In the genomic region with DNA sequence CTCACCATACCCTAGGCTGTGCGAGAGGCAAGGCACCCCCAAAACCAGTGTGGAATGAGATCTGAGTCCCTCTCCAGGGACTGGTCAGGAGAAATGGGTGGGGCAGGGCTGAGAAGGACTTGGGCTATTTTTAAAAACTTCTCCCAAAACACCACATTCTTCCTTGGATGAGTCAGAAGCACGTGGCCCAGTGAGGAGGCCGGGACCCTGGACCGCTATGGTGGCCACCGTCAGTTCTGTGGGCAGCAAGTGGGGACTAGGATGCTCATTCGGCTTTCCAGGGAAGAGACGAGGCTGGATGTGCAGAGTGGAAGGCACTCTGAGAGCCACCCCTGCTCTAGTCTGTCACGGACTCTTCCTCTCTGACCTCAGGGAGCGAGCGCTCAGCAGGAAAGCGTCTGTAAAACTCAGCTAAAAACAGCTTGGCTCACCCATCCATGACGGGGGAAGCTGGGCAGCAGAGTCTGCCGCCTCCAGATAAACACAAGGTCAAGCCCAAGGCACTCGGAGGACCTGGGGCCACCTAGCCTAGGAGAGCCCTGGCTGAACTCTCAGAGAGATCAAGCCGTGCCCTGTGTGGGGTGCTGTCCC, we compare ENCODE assay signal across 7 mouse cellular contexts. TPM values are rescaled to one million over a fixed set of nuclear protein-coding genes. Genes with fewer than 3 reads are reported as not detected.
DNase-seq lines count a peak whose midpoint lies in the region; ATAC-seq and TF ChIP-seq lines count a peak whose summit lies in the region.

No protein-coding gene starts in this region.

- no peak overlapping the region for H3K4me3 ChIP-seq in embryonic facial prominence, embryonic 13.5 days
- no peak overlapping the region for H3K4me3 ChIP-seq in limb, embryonic 15.5 days
- H3K4me3 ChIP-seq in stomach, postnatal 0 days (ENCODE audit: low read depth, low read length): no peak overlapping the region

- H3K4me1 ChIP-seq in embryonic facial prominence, embryonic 13.5 days: peaks cover 31% of the 10 kb centered on the region
- H3K4me1 ChIP-seq in limb, embryonic 15.5 days: peaks cover 40% of the 10 kb centered on the region
- peaks cover 2% of the 10 kb centered on the region; the same call in 1 of the 2 replicates for H3K4me1 ChIP-seq in stomach, postnatal 0 days (replicated peaks; ENCODE audit: control insufficient read depth, insufficient read depth)

- no peaks in the 10 kb centered on the region for H3K27me3 ChIP-seq in embryonic facial prominence, embryonic 13.5 days
- H3K27me3 ChIP-seq in limb, embryonic 15.5 days: no peaks in the 10 kb centered on the region
- no peaks in the 10 kb centered on the region for H3K27me3 ChIP-seq in stomach, postnatal 0 days (ENCODE audit: control insufficient read depth, insufficient read depth, low read length)

- peak; percentile 48 for DNase-seq in right cerebral cortex, adult 18-20 months
- no peak for DNase-seq in right cerebral cortex, postnatal 14 days
- peak; percentile 71 to 73 for DNase-seq in heart, postnatal 10 days
- DNase-seq in stomach, postnatal 0 days (ENCODE audit: low spot score): peak; percentile 34
- DNase-seq in cerebellum, adult 8-10 months: no peak

- peak overlapping the region; percentile 52 for H3K27ac ChIP-seq in embryonic facial prominence, embryonic 13.5 days
- peak overlapping the region; percentile 69 for H3K27ac ChIP-seq in limb, embryonic 15.5 days
- H3K27ac ChIP-seq in stomach, postnatal 0 days (replicated peaks): peak overlapping the region; percentile 86

- peaks cover 6% of the 10 kb centered on the region; the same call in 1 of the 2 replicates for H3K36me3 ChIP-seq in embryonic facial prominence, embryonic 13.5 days
- no peaks in the 10 kb centered on the region; the same call in 1 of the 2 replicates for H3K36me3 ChIP-seq in limb, embryonic 15.5 days
- no peaks in the 10 kb centered on the region for H3K36me3 ChIP-seq in stomach, postnatal 0 days (ENCODE audit: control insufficient read depth, insufficient read depth, low read length)

- H3K9me3 ChIP-seq in embryonic facial prominence, embryonic 13.5 days: no peaks in the 10 kb centered on the region
- no peaks in the 10 kb centered on the region for H3K9me3 ChIP-seq in limb, embryonic 15.5 days
- no peaks in the 10 kb centered on the region for H3K9me3 ChIP-seq in stomach, postnatal 0 days (ENCODE audit: control insufficient read depth, low read length)

- 39% methylated on average over 15 of the region's 15 CpGs for WGBS in embryonic facial prominence, embryonic 13.5 days
- 42% methylated on average over 15 of the region's 15 CpGs for WGBS in limb, embryonic 15.5 days
- WGBS in stomach, postnatal 0 days: 41% methylated on average over 15 of the region's 15 CpGs

- TF ChIP-seq CTCF in stomach, postnatal 0 days (IDR thresholded peaks at IDR 0.05; ENCODE audit: low read depth): no peak

- TF ChIP-seq EP300 in stomach, postnatal 0 days (optimal IDR thresholded peaks at IDR 0.05): no peak

- no peak for ATAC-seq in embryonic facial prominence, embryonic 13.5 days (ENCODE audit: insufficient number of reproducible peaks, insufficient read depth, low FRiP score, low TSS enrichment, low read depth)
- peak; percentile 11; the same call in 1 of the 2 replicates for ATAC-seq in limb, embryonic 15.5 days (ENCODE audit: insufficient number of reproducible peaks, low FRiP score, low TSS enrichment, low read depth)
- peak; percentile 74 for ATAC-seq in stomach, postnatal 0 days (ENCODE audit: low FRiP score, low TSS enrichment)

- H3K9ac ChIP-seq in embryonic facial prominence, embryonic 13.5 days: no peak overlapping the region
- no peak overlapping the region for H3K9ac ChIP-seq in limb, embryonic 15.5 days
- H3K9ac ChIP-seq in stomach, postnatal 0 days (ENCODE audit: low read length): 0 out of 2 replicates have a peak overlapping the region, but pooled peaks have one; percentile 38

- intact Hi-C loops in heart, postnatal 10 days (cut with DNase I): no loop called here

- H3K4me2 ChIP-seq in embryonic facial prominence, embryonic 13.5 days: no peak overlapping the region
- H3K4me2 ChIP-seq in limb, embryonic 15.5 days: no peak overlapping the region
- H3K4me2 ChIP-seq in stomach, postnatal 0 days (replicated peaks; ENCODE audit: low read depth): no peak overlapping the region

RNA-seq across cellular contexts. Expression of gene Arhgef10l, which starts 35.1 kb away (rescaled TPM):
- polyA plus RNA-seq in embryonic facial prominence, embryonic 13.5 days (2015; fragmentation: Nextera tagmentation; extraction: Ambion mirVana): 11.5 and 11.6 TPM in 2 replicates
- total RNA-seq in heart, postnatal 10 days (2021): 10 to 100 TPM; 55.4 to 68.4 TPM
- polyA plus RNA-seq in limb, embryonic 15.5 days (2015; fragmentation: Nextera tagmentation; extraction: Ambion mirVana): 22.4 and 23.0 TPM in 2 replicates
- polyA plus RNA-seq in stomach, postnatal 0 days (2015; fragmentation: Nextera tagmentation; extraction: Ambion mirVana): 11.3 and 12.7 TPM in 2 replicates

Comparison
In these comparisons a context has a peak if more than half of its experiments do, and no peak if none do; other contexts are left out.
1. DNase-seq: peak in right cerebral cortex, adult 18-20 months (single experiment), heart, postnatal 10 days (2 of 2) and stomach, postnatal 0 days (single experiment); none in right cerebral cortex, postnatal 14 days (single experiment) and cerebellum, adult 8-10 months (single experiment).
2. Peak in every context shown above with its lines, with median percentiles within 50 percentile points of each other: H3K27ac ChIP-seq.